Mouse (Mus musculus): Measurements from ENCODE around the gene Fndc1.

DNA sequence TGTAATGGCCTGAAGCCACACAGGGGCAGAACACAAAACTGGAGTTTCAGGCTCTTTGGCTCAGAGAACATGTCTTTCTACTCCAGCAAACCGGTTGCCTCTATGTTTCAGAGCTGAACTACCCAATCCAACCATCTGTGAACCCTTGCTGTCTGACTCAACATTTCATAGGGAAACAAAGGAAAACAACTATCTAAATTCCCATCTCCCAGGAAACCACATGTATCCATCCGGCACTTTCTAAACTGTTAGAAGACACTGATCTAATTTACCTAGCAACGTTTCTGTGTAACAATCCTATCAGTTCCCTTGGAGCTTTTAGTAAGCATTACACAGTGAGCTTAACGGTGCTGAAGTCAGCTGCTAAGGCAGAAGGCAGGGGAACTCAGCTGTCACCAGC is 67.3 kb downstream of the Fndc1 start:
- TF ChIP-seq POLR2A (IDR thresholded peaks at IDR 0.05; ENCODE audit: borderline replicate concordance, extremely low read depth, low read depth, low read length) (no peak), CTCF (IDR thresholded peaks at IDR 0.05; ENCODE audit: insufficient read depth, low read length) (no peak)

Data from lung, adult 2 months (tissue).